Mouse (Mus musculus): ENCODE results near the gene Bora. TPM values are rescaled to one million over a fixed set of nuclear protein-coding genes. Genes with fewer than 3 reads are reported as not detected.

Bora gene
- polyA plus RNA-seq, 1 experiment from 2014 or later: 66.1 TPM

- H3K27ac ChIP-seq (ENCODE audit: low read depth, low read length): no peak overlapping the region
- whole genome bisulfite sequencing: 96% methylated on average over 4 of the region's 4 CpGs
- no peaks in the 10 kb centered on the region for H3K36me3 ChIP-seq (ENCODE audit: control insufficient read depth, insufficient read depth, low read length)
- H3K9me3 ChIP-seq (ENCODE audit: control insufficient read depth, low read length): no peaks in the 10 kb centered on the region
- H3K4me1 ChIP-seq (ENCODE audit: control insufficient read depth, insufficient read depth, low read length): no peaks in the 10 kb centered on the region
- no peak overlapping the region for H3K4me2 ChIP-seq
- no peak overlapping the region for H3K9ac ChIP-seq (ENCODE audit: low read length)
- ATAC-seq (ENCODE audit: low FRiP score) (no peak), DNase-seq (ENCODE audit: low spot score, missing footprints) (peak; percentile 12)
- H3K4me3 ChIP-seq (ENCODE audit: low read depth, low read length): no peak overlapping the region
- no peaks in the 10 kb centered on the region for H3K27me3 ChIP-seq (ENCODE audit: control insufficient read depth, insufficient read depth, low read length)
Observed at GRCm38 (mm10) chr14:99124076-99124475, 78.1 kb downstream of the Bora start.

Other genes with a start within 250 kb of the Bora start
- gene Rpl36a-ps1, start 51.9 kb upstream of the Bora start, polyA plus RNA-seq (2014; fragmentation: Nextera tagmentation; extraction: Ambion mirVana): 0.76 and 2.0 TPM in 2 replicates
- gene Mzt1, start 88 bp upstream of the Bora start, polyA plus RNA-seq (2014; fragmentation: Nextera tagmentation; extraction: Ambion mirVana): 111 and 133 TPM in 2 replicates
- gene Pibf1, start 53.2 kb downstream of the Bora start, polyA plus RNA-seq (2014; fragmentation: Nextera tagmentation; extraction: Ambion mirVana): 22.8 and 27.1 TPM in 2 replicates
- 44.9 and 46.0 TPM in 2 replicates for gene Dis3, start 53.5 kb downstream of the Bora start, polyA plus RNA-seq (2014; fragmentation: Nextera tagmentation; extraction: Ambion mirVana)